Mouse (Mus musculus) olfactory bulb, adult 2 months (tissue): ENCODE measurements around the gene Dcdc2b.

Experiments
- CTCF ChIP-seq: fragments of 200-500 bp; IDR thresholded peaks from 2 replicates; pipeline ENCODE4 v1.5.1; 2012; ENCODE audit warnings: low read depth, mild to moderate bottlenecking, low read length, moderate library complexity; ENCODE audit not compliant: insufficient read depth
- POLR2A ChIP-seq: fragments of 200-500 bp; IDR thresholded peaks from 2 replicates; pipeline ENCODE4 v1.6.1; 2012; ENCODE audit warnings: mild to moderate bottlenecking, low read depth, low read length, moderate library complexity; ENCODE audit not compliant: insufficient read depth

DNA sequence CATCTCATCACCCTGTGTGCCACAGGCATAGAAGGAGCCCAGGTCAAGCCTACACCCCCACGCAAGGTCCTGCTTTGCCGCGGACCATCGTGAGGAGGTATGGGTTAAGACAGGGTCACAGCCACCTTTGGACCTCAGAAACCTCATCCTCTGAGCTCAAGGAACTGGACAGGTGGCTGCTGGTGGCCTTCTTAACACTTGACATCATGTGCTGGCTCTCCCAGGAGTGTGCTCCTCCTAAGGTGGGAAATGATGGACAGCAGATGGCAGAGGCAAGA, 41.0 kb downstream of the Dcdc2b start:
- TF ChIP-seq CTCF (no peak), POLR2A (no peak)
